Mouse (Mus musculus) intestine, postnatal 0 days (tissue): Measurements from ENCODE around the gene Ccdc121. TPM values are rescaled to one million over a fixed set of nuclear protein-coding genes. Genes with fewer than 3 reads are reported as not detected.

ENCODE experiments used
- ATAC-seq: fragments of 200-750 bp; cut with Nextera tagmentation; 2 replicates; pipeline ENCODE4 v1.8.0; 2017; ENCODE audit warnings: mild to moderate bottlenecking, moderate TSS enrichment, moderate library complexity
- H3K27ac ChIP-seq: fragments of 300-500 bp; sonication (generic); 2 replicates; pipeline ENCODE4 v1.5.1; 2014; ENCODE audit warnings: mild to moderate bottlenecking, low read depth, low read length, moderate library complexity
- H3K27me3 ChIP-seq: fragments of 300-500 bp; sonication (generic); replicated peaks from 2 replicates; pipeline ENCODE4 v1.6.1; 2014; ENCODE audit warnings: low read length, mixed read lengths; ENCODE audit not compliant: control insufficient read depth, insufficient read depth
- H3K36me3 ChIP-seq: fragments of 300-500 bp; sonication (generic); 2 replicates; pipeline ENCODE4 v1.6.1; 2014; ENCODE audit warnings: mild to moderate bottlenecking, moderate library complexity; ENCODE audit not compliant: control insufficient read depth, insufficient read depth
- H3K4me1 ChIP-seq: fragments of 300-500 bp; sonication (generic); replicated peaks from 2 replicates; pipeline ENCODE4 v1.6.1; 2014; ENCODE audit warnings: antibody characterized with exemption, low read length, mixed read lengths; ENCODE audit not compliant: control insufficient read depth, insufficient read depth
- H3K4me2 ChIP-seq: fragments of 300-500 bp; sonication (generic); replicated peaks from 2 replicates; pipeline ENCODE4 v1.6.1; 2014; ENCODE audit warnings: low read depth, mild to moderate bottlenecking, moderate library complexity
- H3K4me3 ChIP-seq: fragments of 300-500 bp; sonication (generic); 2 replicates; pipeline ENCODE4 v1.5.1; 2014; ENCODE audit warnings: low read depth, low read length
- H3K9ac ChIP-seq: fragments of 300-500 bp; sonication (generic); 2 replicates; pipeline ENCODE4 v1.6.1; 2014; ENCODE audit warnings: mild to moderate bottlenecking, low read depth, low read length
- H3K9me3 ChIP-seq: fragments of 300-500 bp; sonication (generic); 2 replicates; pipeline ENCODE4 v1.6.1; 2016; ENCODE audit warnings: mixed run types; ENCODE audit not compliant: control insufficient read depth
- CTCF ChIP-seq: sonication (generic); IDR thresholded peaks from 2 replicates; pipeline ENCODE4 v1.5.1; 2016; ENCODE audit warnings: low read depth, mild to moderate bottlenecking, control low read depth, antibody characterized with exemption, moderate library complexity
- WGBS: fragments of 180-500 bp; shearing (Covaris S2); extraction: QIAGEN DNeasy Blood & Tissue Kit; methylation state at CpG from one replicate; pipeline ENCODE4 v1.1.7; 2014; 5-methylcytosine and 5-hydroxymethylcytosine counted together
- polyA plus RNA-seq: library from polyadenylated mRNA; unstranded; fragments of >200 nt; fragmentation: Nextera tagmentation; extraction: Ambion mirVana; gene quantifications from 2 replicates; pipeline ENCODE4 v1.2.1, GENCODE M21; 2015

Ccdc121 gene
- polyA plus RNA-seq, 1 experiment from 2014 or later: not detected

GRCm38 (mm10) chr1:181549987-181550386 lies 38.7 kb upstream of the Ccdc121 start:
- Histone ChIP-seq H3K27ac (no peak overlapping the region), H3K36me3 (no peaks in the 10 kb centered on the region), H3K4me1 (0 out of 2 replicates have a peak, but pooled peaks cover 3% of the 10 kb centered on the region), H3K4me2 (no peak overlapping the region), H3K9me3 (no peaks in the 10 kb centered on the region), H3K27me3 (no peaks in the 10 kb centered on the region), H3K9ac (no peak overlapping the region), H3K4me3 (no peak overlapping the region)
- no peak for TF ChIP-seq CTCF
- ATAC-seq: no peak
- 87% methylated on average over 8 of the region's 8 CpGs for WGBS

GRCm38 (mm10) chr1:181545044-181545772 lies 34.0 kb upstream of the Ccdc121 start:
- peak; percentile 30; the same call in 1 of the 2 replicates for ATAC-seq
- WGBS: 21% methylated on average over 23 of the region's 23 CpGs
- no peak overlapping the region for H3K4me3 ChIP-seq

GRCm38 (mm10) chr1:181543711-181544383 lies 32.6 kb upstream of the Ccdc121 start:
- 74% methylated on average over 5 of the region's 5 CpGs for WGBS
- Histone ChIP-seq H3K4me3 (no peak overlapping the region), H3K27me3 (0 out of 2 replicates have a peak, but pooled peaks cover 4% of the 10 kb centered on the region), H3K9me3 (no peaks in the 10 kb centered on the region), H3K9ac (no peak overlapping the region), H3K27ac (no peak overlapping the region), H3K4me2 (no peak overlapping the region), H3K36me3 (no peaks in the 10 kb centered on the region), H3K4me1 (0 out of 2 replicates have a peak, but pooled peaks cover 12% of the 10 kb centered on the region)
- no peak for ATAC-seq
- peak; percentile 70 for TF ChIP-seq CTCF

More at GRCm38 (mm10) chr1:181545044-181545772, 34.0 kb upstream of the Ccdc121 start:
- no peak overlapping the region for H3K27ac ChIP-seq
- 0 out of 2 replicates have a peak, but pooled peaks cover 10% of the 10 kb centered on the region for H3K4me1 ChIP-seq
- TF ChIP-seq CTCF: peak; percentile 98
- no peaks in the 10 kb centered on the region for H3K36me3 ChIP-seq
- no peaks in the 10 kb centered on the region for H3K9me3 ChIP-seq
- H3K9ac ChIP-seq: no peak overlapping the region
- H3K27me3 ChIP-seq: 0 out of 2 replicates have a peak, but pooled peaks cover 4% of the 10 kb centered on the region
- peak overlapping the region; percentile 41 for H3K4me2 ChIP-seq

- Histone ChIP-seq H3K9me3 (no peaks in the 10 kb centered on the region), H3K27me3 (0 out of 2 replicates have a peak, but pooled peaks cover 4% of the 10 kb centered on the region), H3K36me3 (no peaks in the 10 kb centered on the region), H3K27ac (no peak overlapping the region), H3K4me1 (peaks cover 13% of the 10 kb centered on the region; the same call in 1 of the 2 replicates), H3K4me2 (no peak overlapping the region), H3K9ac (no peak overlapping the region), H3K4me3 (no peak overlapping the region)
- ATAC-seq: peak; percentile 76
- whole genome bisulfite sequencing: 43% methylated on average over 22 of the region's 22 CpGs
- TF ChIP-seq CTCF: no peak
Measured at GRCm38 (mm10) chr1:181539846-181540769, 28.9 kb upstream of the Ccdc121 start.

GRCm38 (mm10) chr1:181537627-181538525 lies 26.6 kb upstream of the Ccdc121 start:
- Histone ChIP-seq H3K36me3 (no peaks in the 10 kb centered on the region), H3K27me3 (no peaks in the 10 kb centered on the region), H3K4me1 (peaks cover 12% of the 10 kb centered on the region; the same call in 1 of the 2 replicates), H3K9me3 (no peaks in the 10 kb centered on the region), H3K27ac (no peak overlapping the region), H3K9ac (no peak overlapping the region), H3K4me3 (no peak overlapping the region), H3K4me2 (no peak overlapping the region)
- WGBS: 82% methylated on average over 9 of the region's 9 CpGs
- ATAC-seq: no peak
- no peak for TF ChIP-seq CTCF
